Mouse (Mus musculus): Measurements from ENCODE around the gene Cdc42ep1.
A peak's percentile ranks its signal among the peaks of the same experiment; 100 is the strongest.

The Cdc42ep1 gene

DNA sequence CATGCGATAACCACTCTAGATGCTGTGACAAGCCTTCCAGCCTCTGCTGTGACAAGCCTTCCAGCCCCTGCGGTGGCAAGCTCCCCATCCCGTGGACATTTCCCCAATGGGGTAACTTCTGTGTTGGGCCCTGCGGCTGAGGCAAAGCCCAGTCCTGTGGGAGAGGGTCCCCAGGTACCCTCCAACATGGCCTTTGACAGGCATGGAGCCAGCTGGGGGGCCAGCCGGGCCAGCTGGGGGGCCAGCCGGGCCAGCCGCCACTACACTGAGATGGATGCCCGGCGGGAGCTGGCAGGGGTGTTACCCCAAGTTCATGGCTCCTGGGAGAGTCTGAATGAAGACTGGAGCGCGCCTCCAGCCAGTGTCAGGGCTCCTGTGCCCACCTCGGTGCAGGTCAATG lies 7.1 kb downstream of the Cdc42ep1 start:
- no peak for DNase-seq (ENCODE audit: low read depth, low spot score)

DNA sequence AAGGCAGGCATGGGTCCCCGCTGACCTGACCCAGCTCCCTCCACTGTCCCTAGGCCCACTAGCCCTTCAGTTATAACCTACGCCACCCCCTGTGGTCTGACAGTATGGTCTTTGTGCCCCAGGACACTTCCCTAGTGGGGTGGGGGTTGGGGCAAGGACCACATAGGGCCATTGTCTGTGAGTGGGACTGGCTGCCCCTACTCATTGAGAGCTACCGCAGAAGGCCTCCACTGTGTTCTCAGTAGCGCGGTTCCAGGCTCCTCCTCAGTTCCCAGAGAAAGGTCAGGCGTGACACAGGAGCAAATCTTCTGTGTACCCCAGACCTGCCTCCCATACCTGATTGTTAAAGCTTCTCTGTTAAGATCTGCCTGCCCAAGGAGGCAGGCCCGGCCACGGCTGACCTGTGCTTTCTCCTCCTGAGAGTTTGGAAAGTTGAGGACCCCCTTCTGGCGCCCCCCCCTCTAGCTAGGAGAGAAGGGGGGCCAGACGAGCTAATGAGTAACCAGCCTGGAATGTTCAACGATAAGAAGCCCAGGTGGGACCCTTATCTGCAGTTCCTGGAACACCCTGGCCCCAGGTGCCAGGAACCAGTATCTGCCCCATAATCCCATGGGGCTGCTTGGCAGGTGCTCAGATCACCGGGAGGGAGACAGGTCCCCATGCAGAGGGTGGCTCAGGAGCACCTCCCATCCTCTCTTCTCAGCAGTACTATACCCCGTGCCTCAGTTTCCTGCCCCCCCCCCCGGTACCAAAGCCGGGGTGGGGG lies 7.8 kb downstream of the Cdc42ep1 start:
- DNase-seq (ENCODE audit: low read depth, low spot score), result no peak

DNA sequence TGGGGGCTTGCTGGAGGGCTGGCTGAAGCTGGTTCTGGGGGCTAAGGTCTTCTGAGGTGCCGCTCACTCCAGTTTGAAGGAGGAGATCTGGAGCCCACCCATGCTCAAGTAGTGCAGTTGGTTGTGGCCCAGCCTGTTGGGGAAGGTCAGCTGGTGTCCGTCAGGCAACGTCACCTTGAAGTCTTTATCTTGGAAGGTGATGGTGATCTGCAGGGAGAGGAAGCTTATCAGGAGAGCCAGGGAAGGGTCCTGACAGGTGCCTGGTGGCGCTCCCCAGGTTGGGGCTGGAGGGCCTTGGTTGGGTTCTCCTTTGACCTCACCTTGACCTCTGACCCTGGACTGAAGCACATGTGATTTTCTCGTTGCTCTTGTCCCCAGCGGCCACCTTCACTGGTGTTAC lies 8.5 kb downstream of the Cdc42ep1 start:
- no peak for DNase-seq (ENCODE audit: low read depth, low spot score)

DNA sequence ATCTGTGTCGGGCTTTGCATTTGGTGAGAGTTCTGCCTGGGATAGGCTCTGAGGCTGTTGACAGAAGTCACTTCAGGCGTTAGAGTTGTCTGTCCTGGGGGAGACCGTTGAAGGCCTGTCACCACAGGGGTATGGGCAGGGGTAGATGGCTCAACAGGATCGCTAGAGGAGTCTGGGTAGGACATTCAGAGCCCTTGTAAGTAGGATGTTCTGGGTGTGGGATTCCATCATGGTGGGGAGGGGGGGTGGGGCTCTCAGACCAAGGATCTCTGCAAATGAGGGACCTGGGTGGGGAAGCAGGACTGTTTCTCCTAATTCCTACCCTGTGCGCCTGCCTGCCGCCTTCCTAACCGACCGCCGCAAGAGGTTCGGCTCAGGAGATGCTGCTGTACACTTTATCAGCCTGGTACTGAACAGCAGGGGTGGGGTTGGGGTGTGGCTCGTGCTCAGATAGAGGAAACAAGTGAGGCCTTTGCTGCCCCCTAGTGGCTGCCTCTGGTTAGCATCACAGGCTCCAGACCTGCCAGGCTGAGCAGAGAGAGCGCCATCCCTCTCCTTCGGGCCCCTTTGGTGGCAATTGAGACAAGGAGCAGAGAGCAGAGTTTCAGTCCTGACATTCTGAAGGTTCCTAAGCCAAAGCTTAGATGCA lies 9.2 kb downstream of the Cdc42ep1 start:
- DNase-seq (ENCODE audit: low read depth, low spot score), result peak; percentile 84

DNA sequence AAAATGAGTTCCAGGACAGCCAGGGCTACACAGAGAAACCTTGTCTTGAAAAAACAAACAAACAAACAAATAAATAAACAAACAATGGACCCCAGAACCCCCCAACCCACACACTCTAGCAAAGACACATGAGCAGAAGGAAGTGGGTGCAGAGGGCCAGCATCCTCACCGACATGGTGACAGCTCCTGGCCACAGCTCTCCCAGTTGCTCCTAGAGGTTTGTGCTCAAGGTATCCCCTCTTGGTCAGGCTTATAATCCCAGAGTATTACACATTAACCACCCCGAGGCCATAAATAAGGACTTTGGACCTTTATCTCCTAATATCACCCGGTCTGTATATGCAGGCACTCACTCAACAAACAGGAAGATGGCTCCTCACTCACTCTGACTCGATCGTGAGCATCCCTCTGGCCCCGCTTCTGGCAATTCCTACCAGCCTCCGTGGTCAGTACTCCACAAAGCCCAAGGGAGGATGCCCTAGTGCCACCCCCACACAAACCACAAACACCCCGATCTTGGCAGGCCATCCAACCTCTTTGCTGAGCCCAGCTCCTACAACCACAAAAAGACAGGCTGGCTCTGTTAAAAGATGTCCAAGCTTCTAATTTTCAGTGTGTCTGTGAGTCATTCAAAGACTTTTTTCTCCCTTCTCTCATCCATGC lies 13.0 kb downstream of the Cdc42ep1 start, which contains the start of gene Lgals2:
Gene Lgals2 (minus strand): TSS at position 227 of the 663 bp plus-strand sequence.
- DNase-seq (ENCODE audit: low read depth, low spot score), result no peak

DNA sequence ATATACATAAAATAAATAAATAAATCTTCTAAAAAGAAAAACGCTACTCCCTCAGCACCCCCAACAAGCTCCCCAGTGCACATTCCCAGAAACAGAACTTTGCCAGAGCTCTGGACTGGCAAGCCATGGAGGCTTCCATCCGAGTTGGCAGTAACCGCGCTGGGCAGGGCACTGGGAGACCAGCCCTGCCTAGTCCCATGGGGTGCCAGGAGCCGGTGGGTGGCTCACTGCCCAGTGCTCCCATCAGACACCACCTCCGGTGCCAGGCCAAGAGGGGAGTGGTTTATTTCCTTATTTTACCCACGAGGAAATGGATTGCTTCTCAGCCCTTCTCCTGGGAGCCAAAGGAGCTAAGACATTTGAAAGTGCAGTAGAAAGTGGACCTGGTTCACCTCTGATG lies 14.6 kb downstream of the Cdc42ep1 start:
- no peak for DNase-seq (ENCODE audit: low read depth, low spot score)

DNA sequence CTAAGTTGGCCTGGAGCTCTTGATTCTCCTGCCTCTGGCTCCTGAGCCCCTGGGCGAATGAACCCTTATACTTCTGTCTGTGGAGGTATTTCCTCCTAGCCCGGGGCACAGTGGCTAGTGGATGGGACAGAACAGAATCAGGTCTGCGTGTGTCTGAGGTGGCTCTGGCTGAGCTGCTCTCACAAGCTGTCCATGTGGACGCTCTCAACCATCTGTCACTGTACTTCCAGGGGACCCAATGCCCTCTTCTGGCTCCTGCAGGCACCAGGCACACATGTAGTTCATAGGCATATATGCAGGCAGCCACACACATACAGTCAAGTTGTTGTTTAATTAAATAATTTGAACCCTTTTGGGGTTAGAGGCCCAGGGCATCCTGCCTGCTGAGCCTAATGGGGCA lies 16.9 kb downstream of the Cdc42ep1 start:
- DNase-seq (ENCODE audit: low read depth, low spot score), result no peak

DNA sequence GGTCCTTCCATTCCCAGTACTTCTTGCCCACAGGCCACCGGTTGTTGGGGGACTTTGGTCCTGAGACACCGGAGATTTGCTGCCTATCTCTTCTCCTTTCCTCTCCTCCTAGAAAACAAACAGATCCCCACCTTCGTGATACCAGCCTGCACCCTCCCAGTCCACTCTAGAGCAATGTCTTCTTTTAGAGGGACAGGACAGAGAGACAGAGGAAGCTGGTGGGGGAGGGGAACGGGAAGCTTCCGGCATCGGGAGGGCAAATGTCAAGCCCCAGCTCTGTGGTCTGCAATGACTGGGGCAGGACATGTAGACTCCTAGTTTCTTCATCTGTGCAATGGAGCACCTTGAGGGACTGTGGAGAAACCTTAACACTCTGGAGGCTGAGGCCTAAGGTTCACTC lies 17.3 kb downstream of the Cdc42ep1 start:
- DNase-seq (ENCODE audit: low read depth, low spot score), result no peak

DNA sequence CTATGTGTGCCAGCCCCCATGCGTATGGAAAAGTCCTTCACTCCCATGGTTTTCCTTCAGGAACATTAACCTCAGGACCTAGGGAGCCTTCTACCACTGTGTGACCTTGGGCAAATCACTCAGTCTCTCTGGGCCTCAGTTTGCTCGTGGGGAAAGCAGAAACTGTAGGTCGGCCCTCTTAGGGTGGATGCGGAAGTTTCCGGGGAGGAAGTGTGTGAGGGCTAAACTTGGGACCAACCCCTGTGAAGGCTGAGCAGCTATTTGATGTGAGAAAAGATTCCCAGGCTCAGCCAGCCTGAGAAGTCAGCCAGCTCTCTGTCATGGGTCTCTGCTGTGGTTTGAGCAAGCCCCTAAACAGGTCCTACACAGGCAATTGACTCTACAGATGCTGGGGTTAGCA lies 19.9 kb downstream of the Cdc42ep1 start:
- DNase-seq (ENCODE audit: low read depth, low spot score), result no peak

DNA sequence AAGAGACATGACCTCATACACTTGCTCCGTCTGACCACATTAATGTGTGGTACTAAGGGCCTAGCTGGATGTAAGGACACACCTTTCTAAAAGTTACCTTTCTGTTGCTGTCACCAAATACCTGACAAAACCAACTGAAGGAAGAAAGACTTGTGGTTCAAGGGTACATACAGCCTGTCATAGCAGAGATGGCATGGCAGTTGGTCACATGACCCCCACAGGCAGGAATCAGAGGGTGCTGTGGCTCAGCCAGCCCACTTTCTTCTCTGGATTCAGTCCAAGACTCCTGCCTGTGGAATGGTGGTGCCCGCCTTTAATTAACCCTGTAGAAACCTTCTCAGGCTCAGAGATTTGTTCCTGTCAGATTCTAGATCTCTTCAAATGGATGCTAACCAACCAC lies 20.7 kb downstream of the Cdc42ep1 start:
- no peak for DNase-seq (ENCODE audit: low read depth, low spot score)

DNA sequence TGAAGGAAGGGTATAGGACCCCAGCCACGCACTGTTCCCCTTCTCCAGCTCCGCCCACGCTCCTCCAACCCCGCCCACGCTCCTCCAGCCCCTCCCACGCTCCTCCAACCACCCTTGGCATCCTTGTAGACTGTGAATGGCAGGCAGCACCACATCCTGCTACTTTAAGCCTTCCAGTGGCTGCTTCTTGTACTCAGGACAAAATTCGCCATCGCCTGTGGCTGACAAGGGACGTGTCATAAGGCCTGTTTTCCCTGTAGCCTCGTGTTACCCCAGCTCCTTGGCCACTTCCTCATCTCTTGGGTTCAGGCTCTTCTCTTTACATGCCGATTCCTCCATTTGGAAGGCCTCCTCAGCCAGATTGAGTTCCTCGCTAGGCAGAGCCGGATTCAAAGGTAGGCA lies 21.4 kb downstream of the Cdc42ep1 start:
- DNase-seq (ENCODE audit: low read depth, low spot score), result no peak

DNA sequence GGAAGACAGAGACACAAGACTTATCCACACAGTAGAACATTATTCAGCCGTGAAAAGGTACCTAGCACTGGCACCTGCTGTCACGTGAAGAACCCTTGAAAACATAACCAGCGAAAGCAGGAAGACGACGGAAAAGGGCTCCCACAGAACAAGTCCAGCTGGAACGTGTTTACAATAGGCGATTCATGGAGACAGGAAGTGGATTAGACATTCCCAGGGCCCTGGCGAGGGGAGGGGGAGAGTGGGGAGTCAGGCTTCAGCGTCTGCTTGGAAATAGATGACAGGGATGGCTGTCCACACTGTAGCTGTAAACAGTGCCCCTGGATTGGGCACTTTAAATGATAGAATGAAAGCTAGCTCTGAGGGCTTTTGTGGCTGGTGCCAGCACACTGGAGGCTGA lies 26.0 kb downstream of the Cdc42ep1 start:
- no peak for DNase-seq (ENCODE audit: low read depth, low spot score)

DNA sequence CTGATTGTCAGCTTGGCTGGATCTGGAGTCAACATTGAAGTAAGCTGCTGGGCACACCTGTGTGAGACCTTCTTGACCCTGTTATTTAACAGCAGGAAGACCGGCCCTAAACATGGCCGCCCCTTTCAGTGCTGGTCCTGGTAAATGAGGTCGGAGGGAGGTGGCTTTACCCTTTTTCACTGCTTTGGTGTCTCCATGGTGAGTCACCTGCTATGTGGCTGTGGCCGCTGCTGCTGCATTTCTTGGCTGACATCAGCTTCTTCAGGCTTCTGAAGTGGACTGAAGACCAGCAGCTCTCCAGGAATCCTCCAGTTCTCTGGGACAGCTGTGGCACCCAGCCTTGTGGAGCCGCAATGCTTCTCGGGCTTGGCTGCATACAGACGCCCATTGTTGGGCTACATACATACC lies 26.4 kb downstream of the Cdc42ep1 start:
- no peak for DNase-seq (ENCODE audit: low read depth, low spot score)

DNA sequence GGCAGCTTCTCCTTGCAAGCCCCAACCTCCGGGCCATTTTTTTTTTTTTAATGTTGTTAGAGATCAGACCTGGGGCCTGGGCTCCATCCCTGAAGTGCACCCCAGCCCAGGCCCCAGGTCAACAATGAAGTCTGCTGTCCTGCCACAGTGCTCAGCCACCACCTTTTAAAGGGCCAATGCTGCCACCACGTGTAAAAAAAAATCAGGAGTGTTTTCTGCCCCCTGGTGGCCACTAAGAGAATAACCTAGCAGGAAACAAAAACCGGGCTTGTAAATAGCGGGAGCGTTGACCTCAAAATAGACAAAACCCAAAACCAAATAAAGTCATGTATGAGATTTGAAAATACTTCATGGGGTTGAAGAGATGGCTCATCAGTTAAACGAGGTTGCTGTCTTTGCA lies 27.4 kb downstream of the Cdc42ep1 start:
- DNase-seq (ENCODE audit: low read depth, low spot score), result no peak

DNA sequence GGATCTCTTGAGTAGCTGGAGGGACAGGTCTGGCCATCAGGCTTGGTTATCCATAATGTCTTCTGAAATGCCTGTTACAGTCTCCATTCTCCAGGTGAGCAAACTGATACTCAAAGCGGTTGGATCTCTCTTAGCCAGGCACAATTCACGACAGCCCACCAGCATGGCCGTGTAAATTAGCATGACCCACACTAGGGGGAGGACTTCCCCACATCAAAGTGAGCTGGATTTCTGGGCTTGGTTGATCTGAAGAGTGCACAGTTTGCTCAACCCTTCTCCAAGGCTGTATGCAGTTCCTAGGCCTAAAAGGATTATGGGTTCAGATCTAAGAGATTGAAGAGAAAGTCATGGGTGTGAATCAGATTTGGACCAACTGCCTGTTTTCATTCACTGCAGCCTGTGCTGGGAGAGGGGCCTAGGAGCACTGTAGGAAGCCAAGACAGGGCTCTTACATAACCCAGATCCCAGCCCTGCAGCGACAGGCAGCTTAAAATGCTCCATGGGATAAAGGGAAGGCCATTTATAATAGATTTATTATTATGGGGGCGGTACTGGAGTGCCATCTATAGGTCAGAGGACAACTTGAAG lies 29.7 kb downstream of the Cdc42ep1 start:
- DNase-seq (ENCODE audit: low read depth, low spot score), result no peak

DNA sequence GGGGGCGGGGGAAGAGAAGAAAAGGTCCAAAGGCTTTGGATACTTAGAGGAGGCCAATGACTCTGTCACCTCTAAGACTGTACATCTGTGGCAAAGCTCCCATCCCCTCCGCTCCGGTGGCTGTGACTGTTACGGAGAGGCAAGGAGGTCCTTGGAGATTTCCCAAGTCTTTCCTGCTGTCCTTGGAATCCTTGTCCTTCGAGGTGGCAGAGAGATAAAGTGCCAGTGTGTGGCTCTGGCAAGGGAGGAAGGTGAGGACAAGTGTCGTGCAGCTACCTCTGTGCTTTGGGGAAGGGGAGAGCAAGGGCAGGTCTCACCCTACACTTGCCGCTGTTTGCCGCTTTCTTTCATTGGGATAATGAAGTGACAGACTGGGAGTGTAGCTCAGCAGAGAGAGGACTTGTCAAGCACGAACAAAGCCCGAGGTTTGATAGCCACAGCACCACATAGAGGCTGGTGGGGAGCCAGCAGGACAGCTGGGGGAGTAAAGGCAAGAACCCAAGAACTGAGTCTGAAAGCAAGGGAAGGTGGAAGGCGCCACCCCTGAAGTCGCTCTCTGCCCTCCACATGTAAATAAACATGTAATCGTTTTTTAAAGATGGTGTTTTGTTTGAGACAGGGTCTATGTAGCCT lies 31.5 kb downstream of the Cdc42ep1 start:
- DNase-seq (ENCODE audit: low read depth, low spot score), result no peak

DNA sequence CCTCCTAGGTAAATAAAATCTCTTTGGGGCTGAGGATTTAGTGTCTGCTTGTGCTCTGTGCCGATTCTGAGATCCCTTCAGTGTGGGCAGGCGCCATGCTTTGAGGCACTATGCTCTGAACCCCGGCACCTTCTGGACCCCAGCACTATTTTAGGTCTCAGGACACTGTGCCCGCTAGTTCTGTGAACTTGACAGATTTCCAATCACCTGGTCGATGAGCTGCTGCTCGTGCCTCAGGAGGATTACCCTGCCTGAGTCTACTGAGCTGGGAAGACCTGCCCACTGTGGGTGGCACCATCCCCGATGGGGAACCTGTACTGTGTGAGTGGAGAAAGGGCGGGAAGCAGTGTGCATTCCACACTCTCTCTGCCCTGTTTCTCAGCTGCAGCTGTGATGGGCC lies 32.6 kb downstream of the Cdc42ep1 start:
- DNase-seq (ENCODE audit: low read depth, low spot score), result no peak

DNA sequence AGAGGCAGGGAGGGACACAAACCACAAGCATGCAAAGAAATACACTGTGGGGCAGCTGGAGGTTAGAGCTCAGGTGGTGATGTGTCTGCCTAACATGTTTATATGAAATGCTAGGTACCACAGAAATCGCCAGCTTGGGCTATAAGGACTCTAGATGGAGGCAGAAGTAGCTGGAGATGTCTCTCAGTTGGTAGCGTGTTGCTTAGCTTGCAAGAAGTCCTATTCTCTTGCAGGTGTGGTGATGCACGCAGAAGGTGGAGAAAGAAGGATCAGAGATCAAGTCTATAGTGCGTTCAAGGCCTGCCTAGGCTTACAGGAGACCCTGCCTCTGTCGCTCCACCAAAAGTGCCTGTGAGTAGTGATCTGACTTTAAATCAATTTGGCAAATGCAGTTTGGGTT lies 33.1 kb downstream of the Cdc42ep1 start:
- no peak for DNase-seq (ENCODE audit: low read depth, low spot score)

DNA sequence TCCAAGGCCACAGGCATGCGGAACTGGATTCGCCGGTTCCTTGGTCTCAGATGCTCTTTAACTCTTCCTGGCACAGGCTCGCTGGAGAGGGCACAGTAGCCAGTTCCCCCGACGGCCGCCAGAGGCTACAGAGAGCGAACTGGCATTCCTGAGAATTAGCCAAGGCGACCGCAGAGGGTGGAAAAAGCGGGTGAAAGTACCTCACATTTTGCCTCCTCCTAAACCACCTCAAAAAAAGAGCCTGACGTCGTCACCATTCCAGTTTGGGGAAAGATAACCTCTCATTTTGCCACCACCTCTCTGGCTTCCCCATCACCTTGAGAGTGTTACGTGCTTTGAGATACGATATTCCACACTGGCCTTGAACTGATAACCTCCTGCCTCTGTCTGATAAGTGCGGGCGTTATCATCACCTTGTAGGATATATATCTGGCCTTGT lies 33.9 kb downstream of the Cdc42ep1 start:
- peak; percentile 41 for DNase-seq (ENCODE audit: low read depth, low spot score)

DNA sequence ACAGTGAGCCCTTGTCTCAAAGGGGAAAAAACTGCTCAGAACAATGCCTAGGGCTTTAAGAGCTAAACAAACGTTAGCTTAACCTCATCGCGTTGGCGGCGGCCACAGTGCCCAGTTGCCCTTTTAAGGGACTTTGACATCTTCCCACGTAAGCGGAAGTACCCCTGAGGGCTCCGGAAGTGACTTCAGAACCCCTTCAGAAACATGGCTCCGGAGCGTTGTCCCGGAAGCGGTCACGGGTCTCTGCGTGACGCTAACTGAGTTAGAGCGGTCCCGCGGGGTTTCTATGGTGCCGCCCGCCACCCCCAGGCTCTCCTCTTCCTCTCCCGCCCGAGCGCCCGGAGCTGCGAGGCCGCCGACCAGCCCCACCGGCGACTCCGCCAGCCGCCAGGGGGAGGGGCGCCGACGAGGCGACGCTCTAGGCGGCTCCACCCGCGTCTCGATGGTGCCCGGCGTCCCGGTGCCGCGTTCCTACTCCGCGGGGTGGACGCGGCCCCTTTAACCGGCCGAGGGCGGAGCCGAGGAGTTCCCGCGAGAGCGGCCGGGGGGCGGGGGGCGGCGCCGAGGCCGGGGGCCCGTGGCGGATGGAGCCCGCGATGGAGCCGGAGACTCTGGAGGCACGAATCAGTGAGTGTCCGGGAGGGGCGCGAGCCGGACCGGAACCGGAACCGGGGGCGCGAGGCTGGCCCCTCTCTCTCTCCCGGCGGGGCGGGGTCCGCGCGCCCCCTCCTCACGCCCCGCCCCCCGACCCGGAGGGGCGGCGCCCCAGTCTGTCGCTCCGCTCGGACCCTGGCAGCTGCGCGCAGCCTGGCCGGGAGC lies 34.8 kb downstream of the Cdc42ep1 start, which contains the start of gene Gga1:
Gene Gga1 (plus strand): TSS at position 200 of the 819 bp plus-strand sequence.
- peak; percentile 96 for DNase-seq (ENCODE audit: low read depth, low spot score)

DNA sequence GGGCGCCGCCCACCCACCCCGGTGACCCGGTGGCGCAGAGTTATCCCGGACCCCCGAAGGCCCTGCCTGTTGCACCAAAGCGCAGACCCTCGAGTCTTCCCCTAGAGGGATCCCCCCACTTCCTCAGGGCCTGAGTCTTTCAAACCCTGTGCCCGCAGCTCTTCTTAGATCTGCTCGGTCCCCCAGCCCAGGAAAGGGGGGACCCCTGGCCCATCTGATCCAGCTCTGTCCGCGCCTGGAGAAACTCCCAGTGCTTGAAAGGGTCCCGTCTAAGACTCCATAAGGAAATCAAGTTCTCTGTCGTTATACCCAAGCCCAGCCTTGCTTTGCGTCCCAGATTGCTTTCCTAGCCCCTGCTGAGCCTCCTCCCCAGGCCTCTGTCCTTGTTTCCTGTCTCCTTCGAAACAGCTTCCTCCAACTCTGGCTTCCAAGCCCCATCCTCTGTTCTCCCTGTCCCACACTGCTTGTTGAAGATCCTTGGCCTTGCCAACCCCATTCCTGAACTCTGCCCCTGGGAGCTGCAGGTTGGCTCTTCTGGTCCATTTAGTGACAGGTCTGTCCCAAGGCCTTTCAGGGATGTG lies 35.5 kb downstream of the Cdc42ep1 start:
- DNase-seq (ENCODE audit: low read depth, low spot score), result no peak

Measured in retina, postnatal 7 days (tissue).